8 mouse cellular contexts compared by ENCODE assay signal in the genomic region with DNA sequence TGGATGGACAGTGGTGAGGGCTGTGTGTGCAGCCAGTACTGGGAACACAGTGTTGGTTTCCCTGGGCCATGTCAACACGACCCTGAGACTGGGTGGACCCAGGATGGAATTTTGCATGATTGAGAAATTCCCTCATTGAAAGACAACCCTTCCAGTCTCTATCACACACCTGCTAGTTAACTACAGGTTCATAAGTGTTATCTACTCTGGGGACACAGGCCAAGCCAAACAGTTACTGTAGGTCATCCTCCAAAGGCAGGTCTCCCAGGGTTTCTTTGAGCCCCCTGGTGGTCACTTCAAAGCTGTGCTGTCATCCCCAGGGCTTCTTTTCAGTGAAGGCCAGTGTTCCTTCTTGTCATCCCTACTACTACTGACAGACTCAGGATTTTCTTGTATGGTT.
DNase-seq lines count a peak whose midpoint lies in the region; ATAC-seq and TF ChIP-seq lines count a peak whose summit lies in the region.
"Had no signal": no experiment of that assay in that cellular context is flagged by ENCODE, and none has a peak within 500 bp of the region (broad histone marks: within the 10 kb centered on the region; RNA-seq: fewer than 3 reads in every experiment).

No protein-coding gene starts in this region.

- H3K4me3 ChIP-seq in left cerebral cortex, adult 2 months = no peak overlapping the region
- no peak overlapping the region for H3K4me3 ChIP-seq in lung, postnatal 0 days (ENCODE audit: low read depth, low read length)
- H3K4me3 ChIP-seq: megakaryocyte, embryonic 14.5 days had no signal

- peak; percentile 60 for TF ChIP-seq CTCF in left cerebral cortex, adult 2 months (IDR thresholded peaks at IDR 0.05)
- TF ChIP-seq CTCF in lung, postnatal 0 days (IDR thresholded peaks at IDR 0.05) = peak; percentile 70

- no peak overlapping the region for H3K4me2 ChIP-seq in lung, postnatal 0 days (replicated peaks; ENCODE audit: low read depth, low read length)

- no peaks in the 10 kb centered on the region for H3K36me3 ChIP-seq in lung, postnatal 0 days (ENCODE audit: insufficient read depth, low read length)

- no peak overlapping the region for H3K27ac ChIP-seq in left cerebral cortex, adult 2 months
- H3K27ac ChIP-seq in lung, postnatal 0 days (ENCODE audit: low read length) = no peak overlapping the region

- no peaks in the 10 kb centered on the region for H3K4me1 ChIP-seq in lung, postnatal 0 days (ENCODE audit: insufficient read depth, low read depth, low read length)

- H3K27me3 ChIP-seq in lung, postnatal 0 days (replicated peaks; ENCODE audit: insufficient read depth, low read length) = no peaks in the 10 kb centered on the region

- H3K9ac ChIP-seq in lung, postnatal 0 days (replicated peaks; ENCODE audit: low read depth) = no peak overlapping the region

- H3K9me3 ChIP-seq in lung, postnatal 0 days (ENCODE audit: low read length) = no peaks in the 10 kb centered on the region
- H3K9me3 ChIP-seq: megakaryocyte, embryonic 14.5 days had no signal

- WGBS in lung, postnatal 0 days = 80% methylated on average over 1 of the region's 1 CpGs

- no peak for TF ChIP-seq EP300 in lung, postnatal 0 days (IDR thresholded peaks at IDR 0.05)

- intact Hi-C loops in left cerebral cortex, adult 2 months (cut with DNase I) = loop anchor here (1.0 kb wide), 1 partner anchor 222 kb away; no protein-coding TSS in a partner anchor
- intact Hi-C loops in left cerebral cortex, postnatal 36 days (cut with DNase I) = loop anchor here (2.0 kb wide), 1 partner anchor 220 kb away; no protein-coding TSS in a partner anchor

- no peak for ATAC-seq in lung, postnatal 0 days

- DNase-seq in left cerebral cortex, adult 2 months (ENCODE audit: extremely low spot score in 1 of 2, low spot score in 2 of 2) = no peak
- DNase-seq in left cerebral cortex, postnatal 36 days (ENCODE audit: low spot score in 2 of 2) = no peak
- DNase-seq in MN1 (ENCODE audit: low spot score) = peak; percentile 13
- peak; percentile 32 for DNase-seq in adrenal gland, postnatal 25 days
- DNase-seq in lung, postnatal 0 days (ENCODE audit: low spot score) = peak; percentile 37
- DNase-seq in c-Kit-positive CD71-positive TER-119-positive erythroid progenitor cells, embryonic 14.5 days (ENCODE audit: low spot score) = no peak
- DNase-seq in gastrocnemius, postnatal 25 days = no peak

Comparison
In these comparisons a context has a peak if more than half of its experiments do, and no peak if none do; other contexts are left out.
1. DNase-seq: peak in MN1 (single experiment), adrenal gland, postnatal 25 days (single experiment) and lung, postnatal 0 days (single experiment); none in left cerebral cortex, adult 2 months (0 of 2), left cerebral cortex, postnatal 36 days (0 of 2), c-Kit-positive CD71-positive TER-119-positive erythroid progenitor cells, embryonic 14.5 days (single experiment) and gastrocnemius, postnatal 25 days (single experiment).